Mouse (Mus musculus) T-cell, adult 2 months (primary cell): ENCODE measurements around the gene Agpat3.

Experiments
- DNase-seq: peaks from one replicate; pipeline ENCODE4 v3.0.0; 2022; ENCODE audit warnings: low spot score

Gene Agpat3

GRCm38 (mm10) chr10:78296980-78297379 is 55.3 kb downstream of the Agpat3 start:
- DNase-seq = no peak

DNA sequence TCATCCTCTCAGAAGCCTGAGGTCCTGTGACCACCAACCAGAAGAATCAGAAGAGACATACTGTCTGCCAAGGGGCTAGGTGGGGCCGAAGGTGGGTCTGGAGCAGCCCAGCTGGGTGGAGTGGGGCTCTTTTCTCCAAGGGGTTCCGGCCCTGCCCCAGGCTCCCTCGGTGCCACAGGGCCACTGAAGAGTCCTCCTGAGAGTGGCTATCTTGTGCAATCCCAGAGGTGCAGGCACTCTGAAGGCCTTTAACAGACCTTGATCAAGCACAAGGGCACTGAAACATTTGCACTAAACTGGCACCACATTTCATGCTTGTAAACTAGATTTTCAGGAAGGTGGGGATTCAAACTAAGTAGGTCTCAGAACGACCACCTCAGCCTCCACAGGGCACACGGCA is 55.9 kb downstream of the Agpat3 start:
- DNase-seq = no peak

DNA sequence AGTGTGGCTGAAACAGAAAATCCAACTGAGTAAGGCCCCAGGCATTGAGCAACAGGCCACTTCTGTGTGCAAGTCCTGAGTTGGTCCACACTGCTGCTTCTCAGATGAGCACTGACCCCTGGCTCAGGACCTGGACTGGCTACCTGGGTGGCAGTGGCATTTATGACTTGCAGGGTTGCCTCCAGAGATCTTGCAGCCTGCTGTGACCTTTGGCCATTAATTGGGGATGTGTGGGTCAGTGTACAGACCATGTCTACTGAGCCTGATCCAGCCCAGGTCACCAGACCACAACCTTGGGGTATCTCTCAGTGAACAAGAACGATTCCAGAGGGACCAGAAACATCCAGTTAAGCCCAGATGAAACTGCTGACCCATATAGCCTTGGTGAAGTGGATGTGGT is 58.7 kb downstream of the Agpat3 start:
- no peak for DNase-seq

- DNase-seq = no peak
Measured at GRCm38 (mm10) chr10:78292381-78292780, 59.9 kb downstream of the Agpat3 start.

GRCm38 (mm10) chr10:78290730-78291535 is 61.4 kb downstream of the Agpat3 start:
- no peak for DNase-seq

DNA sequence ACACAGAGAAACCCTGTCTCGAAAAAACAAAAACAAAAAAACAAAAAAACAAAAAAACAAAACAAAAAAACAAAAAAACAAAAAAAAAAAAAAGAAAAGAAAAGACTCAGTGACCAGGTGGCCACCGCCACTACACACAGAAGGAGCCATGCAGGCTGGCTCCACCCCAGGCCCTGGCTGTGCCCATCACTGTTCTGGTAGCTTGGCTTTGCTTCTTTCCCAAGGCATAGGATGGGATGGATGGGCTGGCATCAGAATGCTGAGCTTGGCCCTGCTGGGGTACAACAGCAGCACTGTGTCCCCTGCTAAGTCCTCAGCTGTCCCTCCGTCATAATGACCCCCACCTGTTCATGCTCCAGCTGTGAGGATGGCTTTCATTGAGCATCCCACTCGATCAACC is 63.4 kb downstream of the Agpat3 start:
- no peak for DNase-seq

- DNase-seq = no peak
Measured at GRCm38 (mm10) chr10:78288135-78288534, 64.2 kb downstream of the Agpat3 start.

- no peak for DNase-seq
Measured at GRCm38 (mm10) chr10:78287465-78288132, 64.7 kb downstream of the Agpat3 start.

DNA sequence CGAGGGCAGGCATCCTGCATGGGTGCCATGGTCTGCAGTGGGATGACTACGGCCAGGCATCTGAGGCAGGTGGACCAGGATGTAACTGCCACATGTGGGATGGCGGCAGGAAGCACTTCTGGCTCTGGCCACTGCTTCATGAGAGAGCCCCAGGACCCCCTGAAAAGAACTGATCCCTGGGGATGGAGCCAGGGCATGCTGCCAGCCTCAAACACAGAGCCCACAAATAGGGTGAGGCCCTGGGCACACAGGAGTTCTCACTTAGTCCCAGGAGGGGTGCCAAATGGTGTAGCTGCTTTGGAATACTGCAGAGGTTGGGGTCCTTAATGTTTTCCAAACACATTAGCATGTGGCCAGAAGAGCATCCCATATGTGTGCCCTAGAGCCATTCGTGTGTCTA is 66.3 kb downstream of the Agpat3 start:
- no peak for DNase-seq

DNA sequence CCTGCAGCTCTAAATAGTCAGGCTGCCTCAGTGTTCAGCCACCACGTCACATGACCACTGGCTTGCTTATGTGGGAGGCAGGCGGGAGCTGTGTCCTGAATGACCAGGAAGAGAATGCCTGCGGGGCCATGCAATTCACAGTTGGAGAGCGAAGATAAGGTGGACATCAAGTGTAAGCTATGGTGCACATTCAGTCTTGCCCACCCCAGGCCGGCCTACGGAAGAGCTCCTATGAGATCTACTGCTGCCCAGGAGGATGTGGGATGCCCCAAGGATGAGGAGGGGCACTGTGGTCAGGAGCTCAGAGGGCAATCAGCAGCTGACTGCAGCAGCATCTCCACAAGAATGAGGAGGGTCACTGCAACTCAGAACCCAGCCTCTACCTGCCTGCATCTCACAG is 66.9 kb downstream of the Agpat3 start:
- DNase-seq = no peak

DNA sequence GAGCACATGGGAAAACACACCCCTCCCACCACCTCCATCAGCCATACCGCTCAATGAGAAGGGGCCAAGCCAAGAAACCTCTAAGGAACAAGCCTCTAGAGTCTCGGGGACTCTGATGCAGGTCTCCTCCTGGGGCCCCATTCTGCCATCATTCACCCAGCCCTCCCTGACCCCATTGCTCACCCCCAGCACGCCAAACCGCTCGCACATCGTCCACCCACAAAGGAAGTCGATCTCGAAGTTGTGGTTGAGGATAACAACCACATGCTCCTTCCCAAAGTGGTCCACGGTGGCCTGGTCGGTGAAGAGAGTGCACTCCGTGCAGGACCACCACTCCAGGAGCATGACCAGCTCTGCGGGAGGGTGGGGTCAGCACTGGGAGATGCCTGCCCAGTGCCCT is 67.5 kb downstream of the Agpat3 start:
- no peak for DNase-seq

DNA sequence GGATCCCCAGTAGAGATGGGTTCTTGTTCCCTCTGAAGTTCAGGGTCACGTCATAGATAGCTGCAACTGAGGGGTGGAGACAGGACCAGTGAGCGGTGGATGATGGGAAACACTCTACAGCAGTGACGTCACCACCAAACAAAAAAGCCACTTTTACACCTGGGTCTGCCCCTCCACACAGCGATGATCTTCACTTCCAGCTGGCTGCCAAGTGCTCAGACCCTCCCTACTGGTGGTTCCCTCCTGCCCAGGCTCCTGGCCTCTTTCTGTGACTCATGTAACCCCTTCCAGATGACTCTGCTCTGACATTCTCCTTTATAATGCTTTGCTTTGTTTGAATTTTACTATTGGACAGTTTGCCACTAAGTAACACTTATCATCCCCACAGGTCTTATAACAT is 69.9 kb downstream of the Agpat3 start:
- no peak for DNase-seq

- DNase-seq = no peak
Measured at GRCm38 (mm10) chr10:78280486-78280885, 71.8 kb downstream of the Agpat3 start.

- DNase-seq = peak; percentile 49
Measured at GRCm38 (mm10) chr10:78279210-78279609, 73.1 kb downstream of the Agpat3 start.

GRCm38 (mm10) chr10:78277835-78278234 is 74.5 kb downstream of the Agpat3 start:
- no peak for DNase-seq

- DNase-seq = no peak
Measured at GRCm38 (mm10) chr10:78276242-78276641, 76.0 kb downstream of the Agpat3 start.

DNA sequence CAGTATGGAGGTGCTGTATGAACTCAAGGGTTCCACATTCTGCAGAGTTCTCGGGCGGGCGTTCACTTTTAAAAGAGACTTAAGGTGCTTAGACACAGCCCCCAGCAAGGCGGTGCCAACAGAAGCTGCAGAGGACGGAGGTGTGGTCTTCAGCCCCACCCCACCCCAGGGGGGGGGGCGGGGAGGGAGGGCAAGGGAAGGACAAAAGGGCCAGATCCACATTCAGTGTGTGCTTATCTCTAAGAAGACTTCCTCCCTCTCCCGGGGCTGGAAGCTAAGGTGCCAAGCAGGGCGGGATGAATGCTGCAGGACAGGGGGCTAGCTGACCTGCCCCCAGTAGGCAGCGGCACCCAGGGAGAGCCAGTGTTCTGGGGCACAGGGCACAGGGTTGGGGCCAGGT is 79.4 kb downstream of the Agpat3 start:
- no peak for DNase-seq

GRCm38 (mm10) chr10:78265881-78266280 is 86.4 kb downstream of the Agpat3 start:
- no peak for DNase-seq

DNA sequence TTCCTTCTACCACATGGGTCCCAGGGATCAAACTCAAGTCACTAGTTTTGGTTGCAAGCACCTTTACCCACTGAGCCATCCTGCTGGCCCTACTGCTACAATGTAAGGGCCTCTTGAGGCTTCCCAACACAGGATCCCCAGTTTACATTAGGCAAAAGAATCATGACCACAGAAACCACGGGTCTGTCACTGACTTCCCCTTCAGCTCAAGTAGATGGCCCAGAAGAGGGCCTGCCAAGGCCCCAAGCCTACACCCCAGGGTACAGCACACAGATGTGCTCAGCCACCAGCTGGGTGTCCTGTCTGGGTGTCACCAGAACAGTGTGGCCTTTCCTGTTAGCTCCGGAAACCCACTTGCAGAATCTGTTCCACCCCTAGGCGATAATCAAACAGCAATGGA is 87.6 kb downstream of the Agpat3 start:
- no peak for DNase-seq

GRCm38 (mm10) chr10:78260916-78261650 is 91.2 kb downstream of the Agpat3 start:
- DNase-seq = no peak

- no peak for DNase-seq
Measured at GRCm38 (mm10) chr10:78260322-78260721, 92.0 kb downstream of the Agpat3 start.

- no peak for DNase-seq
Measured at GRCm38 (mm10) chr10:78259702-78260101, 92.6 kb downstream of the Agpat3 start.

DNA sequence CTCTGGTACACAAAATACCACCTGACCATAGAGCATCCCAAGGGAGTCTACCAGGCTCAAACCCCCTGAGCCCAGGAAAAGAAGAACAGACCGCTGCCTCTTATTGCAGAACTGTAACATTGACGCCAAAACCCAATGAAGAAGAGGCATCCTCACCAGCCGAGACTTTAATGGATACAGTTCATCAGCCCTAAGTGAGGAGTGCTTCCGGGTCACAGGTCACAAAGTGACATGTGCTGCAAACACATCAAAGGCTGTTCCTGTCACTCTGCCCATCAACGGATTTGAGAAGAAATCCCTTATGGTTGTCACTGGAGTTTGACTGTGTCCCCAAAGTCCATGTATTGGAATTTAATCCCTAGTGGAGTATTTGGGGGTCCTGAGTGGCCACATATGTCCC is 93.1 kb downstream of the Agpat3 start:
- DNase-seq = no peak
